Mouse (Mus musculus) limb, embryonic 15.5 days (tissue): Measurements from ENCODE around the gene Tpm1. TPM values are rescaled to one million over a fixed set of nuclear protein-coding genes. Genes with fewer than 3 reads are reported as not detected.

ENCODE experiments used
- ATAC-seq: fragments of 200-750 bp; cut with Nextera tagmentation; 2 replicates; pipeline ENCODE4 v1.8.0; 2017; ENCODE audit warnings: low read depth, moderate TSS enrichment; ENCODE audit not compliant: insufficient number of reproducible peaks, low FRiP score, low TSS enrichment
- H3K27ac ChIP-seq: fragments of 300-500 bp; sonication (generic); 2 replicates; pipeline ENCODE4 v1.5.1; 2015; ENCODE audit warnings: moderate library complexity, mild to moderate bottlenecking, inconsistent platforms
- H3K27me3 ChIP-seq: fragments of 300-500 bp; sonication (generic); 2 replicates; pipeline ENCODE4 v1.6.1; 2015; ENCODE audit warnings: inconsistent platforms
- H3K36me3 ChIP-seq: fragments of 300-500 bp; sonication (generic); 2 replicates; pipeline ENCODE4 v1.6.1; 2015; ENCODE audit warnings: inconsistent platforms
- H3K4me1 ChIP-seq: fragments of 300-500 bp; sonication (generic); 2 replicates; pipeline ENCODE4 v1.6.1; 2015; ENCODE audit warnings: inconsistent platforms
- H3K4me2 ChIP-seq: fragments of 300-500 bp; sonication (generic); 2 replicates; pipeline ENCODE4 v1.6.1; 2015; ENCODE audit warnings: mild to moderate bottlenecking, inconsistent platforms
- H3K4me3 ChIP-seq: fragments of 300-500 bp; sonication (generic); 2 replicates; pipeline ENCODE4 v1.5.1; 2015; ENCODE audit warnings: mild to moderate bottlenecking, inconsistent platforms
- H3K9ac ChIP-seq: fragments of 300-500 bp; sonication (generic); 2 replicates; pipeline ENCODE4 v1.6.1; 2015; ENCODE audit warnings: inconsistent platforms
- H3K9me3 ChIP-seq: fragments of 300-500 bp; sonication (generic); 2 replicates; pipeline ENCODE4 v1.6.1; 2016; ENCODE audit warnings: inconsistent platforms
- WGBS: fragments of 180-500 bp; shearing (Covaris S2); methylation state at CpG from one replicate; pipeline ENCODE4 v1.1.7; 2015; 5-methylcytosine and 5-hydroxymethylcytosine counted together
- polyA plus RNA-seq: library from polyadenylated mRNA; unstranded; fragments of >200 nt; fragmentation: Nextera tagmentation; extraction: Ambion mirVana; gene quantifications from 2 replicates; pipeline ENCODE4 v1.2.1, GENCODE M21; 2015

The Tpm1 gene
- polyA plus RNA-seq, 1 experiment from 2014 or later: 710 TPM

GRCm38 (mm10) chr9:67045306-67045675, 3.9 kb downstream of the Tpm1 start:
- ATAC-seq: no peak
- no peaks in the 10 kb centered on the region for H3K9me3 ChIP-seq
- H3K4me1 ChIP-seq: peaks cover 74% of the 10 kb centered on the region
- no peaks in the 10 kb centered on the region for H3K36me3 ChIP-seq
- H3K27me3 ChIP-seq: no peaks in the 10 kb centered on the region
- WGBS: 28% methylated on average over 4 of the region's 4 CpGs
- H3K9ac ChIP-seq: no peak overlapping the region
- peak overlapping the region; percentile 50 for H3K27ac ChIP-seq
- H3K4me3 ChIP-seq: 0 out of 2 replicates have a peak overlapping the region, but pooled peaks have one; percentile 67
- peak overlapping the region; percentile 69; the same call in 1 of the 2 replicates for H3K4me2 ChIP-seq

- Histone ChIP-seq H3K9me3 (no peaks in the 10 kb centered on the region), H3K27ac (peak overlapping the region; percentile 50), H3K27me3 (no peaks in the 10 kb centered on the region), H3K9ac (no peak overlapping the region), H3K4me3 (no peak overlapping the region), H3K36me3 (peaks cover 3% of the 10 kb centered on the region; the same call in 1 of the 2 replicates), H3K4me2 (peak overlapping the region; percentile 82), H3K4me1 (peaks cover 78% of the 10 kb centered on the region)
- WGBS: 16% methylated on average over 9 of the region's 9 CpGs
- no peak for ATAC-seq
Observed at GRCm38 (mm10) chr9:67044551-67045305, 4.5 kb downstream of the Tpm1 start.

DNA sequence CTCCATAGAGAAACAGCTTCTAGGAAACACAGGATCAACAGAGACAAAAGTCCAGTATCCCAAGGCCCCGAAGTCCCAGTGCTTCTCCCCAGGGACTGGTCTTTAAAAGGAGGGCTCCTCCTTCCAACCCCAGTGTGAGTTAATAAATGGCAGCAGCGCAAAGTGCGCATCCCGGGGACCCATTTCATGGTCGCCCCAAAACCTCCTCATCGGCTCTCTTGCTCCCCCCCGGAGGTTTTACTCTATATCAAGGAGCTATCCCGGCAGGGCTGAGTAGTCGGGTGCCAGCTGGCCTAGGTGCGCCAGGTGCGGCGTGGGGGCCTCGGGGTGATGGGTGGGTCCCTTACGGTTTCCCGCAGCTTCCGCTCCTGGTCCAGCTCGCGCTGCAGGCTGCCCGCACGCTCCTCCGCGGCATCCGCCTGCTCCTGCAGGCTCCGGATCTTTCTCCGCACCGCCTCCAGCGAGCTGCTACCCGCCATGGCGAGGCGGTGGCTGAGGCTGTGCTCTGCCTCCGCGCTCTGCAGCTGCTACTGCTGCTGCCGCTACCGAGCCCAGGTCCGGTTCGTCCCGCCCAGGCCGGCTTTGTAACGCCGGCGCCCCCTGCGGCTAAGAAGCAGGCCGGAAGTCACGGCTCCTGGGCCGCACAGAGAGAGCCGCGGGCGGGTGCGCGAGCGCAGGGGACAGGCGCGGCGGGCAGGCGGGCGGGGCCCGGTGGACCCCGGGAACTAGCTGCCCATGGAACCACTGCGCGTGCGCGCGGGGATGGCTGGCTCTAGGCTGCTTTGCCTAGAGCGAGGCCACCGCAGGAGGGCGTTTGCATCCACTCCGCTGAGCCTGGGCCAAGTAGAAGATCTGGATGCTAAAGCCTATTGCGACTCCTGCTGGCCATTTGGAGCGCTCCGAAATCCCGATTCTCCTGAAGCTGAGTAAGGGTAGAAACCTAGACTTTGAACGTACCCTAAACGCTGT, 5.7 kb downstream of the Tpm1 start:
- Histone ChIP-seq H3K4me2 (peak overlapping the region; percentile 82), H3K9me3 (no peaks in the 10 kb centered on the region), H3K4me1 (peaks cover 85% of the 10 kb centered on the region), H3K27me3 (no peaks in the 10 kb centered on the region), H3K36me3 (peaks cover 3% of the 10 kb centered on the region), H3K9ac (peak overlapping the region; percentile 65), H3K4me3 (peak overlapping the region; percentile 63), H3K27ac (peak overlapping the region; percentile 90)
- peak; percentile 92 for ATAC-seq
- WGBS: under 1% methylated on average over 71 of the region's 73 CpGs

GRCm38 (mm10) chr9:67042813-67043207, 6.4 kb downstream of the Tpm1 start:
- Histone ChIP-seq H3K9me3 (no peaks in the 10 kb centered on the region), H3K4me3 (peak overlapping the region; percentile 63), H3K9ac (peak overlapping the region; percentile 65; the same call in 1 of the 2 replicates), H3K36me3 (peaks cover 5% of the 10 kb centered on the region), H3K27ac (peak overlapping the region; percentile 90; the same call in 1 of the 2 replicates), H3K27me3 (no peaks in the 10 kb centered on the region), H3K4me2 (peak overlapping the region; percentile 82), H3K4me1 (peaks cover 82% of the 10 kb centered on the region)
- WGBS: 14% methylated on average over 6 of the region's 6 CpGs
- no peak for ATAC-seq

GRCm38 (mm10) chr9:67041840-67042812, 7.1 kb downstream of the Tpm1 start:
- Histone ChIP-seq H3K4me3 (peak overlapping the region; percentile 63), H3K9me3 (no peaks in the 10 kb centered on the region), H3K27me3 (no peaks in the 10 kb centered on the region), H3K4me2 (peak overlapping the region; percentile 82), H3K4me1 (peaks cover 79% of the 10 kb centered on the region), H3K27ac (peak overlapping the region; percentile 50; the same call in 1 of the 2 replicates), H3K36me3 (peaks cover 10% of the 10 kb centered on the region), H3K9ac (no peak overlapping the region)
- no peak for ATAC-seq
- WGBS: 27% methylated on average over 14 of the region's 14 CpGs

DNA sequence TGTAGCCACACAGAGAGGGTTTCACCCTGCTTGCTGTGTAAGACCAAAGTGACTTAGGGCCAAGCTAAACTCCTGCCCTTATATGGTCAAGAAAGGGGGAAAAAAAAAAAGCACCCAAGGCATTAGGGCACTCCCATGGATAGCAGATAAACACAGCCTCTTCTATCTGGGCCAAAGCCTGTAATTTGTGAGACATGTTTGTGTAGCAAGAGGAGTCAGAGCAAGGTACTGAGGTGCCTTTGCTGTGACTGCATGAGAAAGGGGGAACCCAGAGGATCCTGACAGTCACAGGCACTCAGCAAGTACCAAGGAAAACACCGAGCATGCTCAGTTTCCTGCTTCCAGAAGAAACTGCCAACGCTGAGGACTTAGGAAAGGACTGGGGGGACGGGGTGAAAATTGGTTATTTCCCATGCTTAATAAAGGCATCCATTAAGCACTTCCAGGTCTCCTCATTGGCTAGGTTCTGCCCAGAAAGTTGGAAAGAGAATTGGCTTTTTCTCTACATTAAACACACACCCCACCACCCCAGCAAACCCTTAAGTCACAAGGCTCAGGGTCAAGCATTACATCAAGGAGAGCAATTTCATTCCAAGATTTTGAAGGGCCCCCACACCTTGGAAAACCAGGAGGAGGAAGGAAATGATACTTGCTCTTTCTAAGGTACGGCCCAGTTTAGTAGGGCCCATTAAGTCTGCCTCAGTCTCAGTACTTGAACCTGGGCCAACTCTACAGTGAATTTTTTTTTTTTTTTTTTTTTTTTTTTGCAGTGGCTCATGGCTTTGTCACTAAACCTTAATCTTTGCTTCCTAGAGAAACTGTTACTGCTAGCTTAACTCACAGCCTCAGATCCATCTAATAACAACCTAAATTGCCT, 8.0 kb downstream of the Tpm1 start:
- Histone ChIP-seq H3K9ac (no peak overlapping the region), H3K9me3 (no peaks in the 10 kb centered on the region), H3K36me3 (peaks cover 12% of the 10 kb centered on the region), H3K27me3 (no peaks in the 10 kb centered on the region), H3K27ac (peak overlapping the region; percentile 50; the same call in 1 of the 2 replicates), H3K4me3 (peak overlapping the region; percentile 63), H3K4me2 (peak overlapping the region; percentile 82), H3K4me1 (peaks cover 75% of the 10 kb centered on the region)
- ATAC-seq: no peak
- WGBS: 24% methylated on average over 4 of the region's 4 CpGs

DNA sequence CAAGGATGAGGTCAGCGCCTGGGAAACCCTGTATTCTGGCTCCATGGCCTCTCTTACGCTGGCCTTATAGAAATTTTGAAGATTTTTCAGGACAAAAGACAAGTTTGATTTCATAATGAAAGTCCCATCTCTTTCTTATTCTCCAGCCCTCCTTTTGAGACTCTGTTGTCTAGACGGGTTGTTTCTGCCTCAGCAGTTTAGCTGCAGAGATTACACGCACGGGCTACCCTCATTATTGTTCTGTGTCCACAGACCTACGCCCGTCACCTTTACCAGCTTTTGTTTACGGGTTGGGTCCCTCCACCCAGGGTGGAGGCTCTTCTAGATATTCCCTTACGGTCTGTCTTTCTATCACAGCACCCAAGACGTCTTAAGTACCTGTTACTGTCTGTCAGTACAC, 9.3 kb downstream of the Tpm1 start:
- 79% methylated on average over 10 of the region's 10 CpGs for WGBS
- H3K4me3 ChIP-seq: no peak overlapping the region
- H3K9ac ChIP-seq: no peak overlapping the region
- H3K4me2 ChIP-seq: no peak overlapping the region
- peaks cover 62% of the 10 kb centered on the region for H3K4me1 ChIP-seq
- no peaks in the 10 kb centered on the region for H3K27me3 ChIP-seq
- peaks cover 5% of the 10 kb centered on the region; the same call in 1 of the 2 replicates for H3K9me3 ChIP-seq
- no peak overlapping the region for H3K27ac ChIP-seq
- ATAC-seq: no peak
- peaks cover 26% of the 10 kb centered on the region for H3K36me3 ChIP-seq

DNA sequence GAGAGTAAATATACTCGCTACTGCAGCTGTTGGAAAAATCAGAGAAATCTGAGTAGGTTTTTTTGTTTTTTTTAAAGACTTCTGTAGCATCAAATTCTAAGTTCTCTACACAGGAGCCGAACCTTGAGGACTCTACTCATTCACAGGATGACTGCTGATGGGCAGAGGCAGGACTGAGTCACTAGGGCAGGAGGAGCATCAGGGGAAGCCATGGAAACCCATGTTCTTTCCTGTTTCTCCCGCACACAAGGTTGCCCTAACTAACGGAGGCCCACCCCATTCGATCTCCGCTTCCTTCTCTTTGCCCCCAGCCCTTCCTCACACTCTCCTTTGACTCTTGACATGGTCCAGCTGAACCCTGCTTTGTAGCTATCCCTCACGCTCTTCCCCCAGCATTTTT, 10.5 kb downstream of the Tpm1 start:
- H3K4me1 ChIP-seq: peaks cover 54% of the 10 kb centered on the region
- WGBS: 85% methylated on average over 7 of the region's 7 CpGs
- ATAC-seq: no peak
- no peak overlapping the region for H3K4me3 ChIP-seq
- peaks cover 5% of the 10 kb centered on the region; the same call in 1 of the 2 replicates for H3K9me3 ChIP-seq
- H3K27ac ChIP-seq: no peak overlapping the region
- H3K9ac ChIP-seq: no peak overlapping the region
- H3K36me3 ChIP-seq: peaks cover 37% of the 10 kb centered on the region
- H3K27me3 ChIP-seq: no peaks in the 10 kb centered on the region
- no peak overlapping the region for H3K4me2 ChIP-seq

DNA sequence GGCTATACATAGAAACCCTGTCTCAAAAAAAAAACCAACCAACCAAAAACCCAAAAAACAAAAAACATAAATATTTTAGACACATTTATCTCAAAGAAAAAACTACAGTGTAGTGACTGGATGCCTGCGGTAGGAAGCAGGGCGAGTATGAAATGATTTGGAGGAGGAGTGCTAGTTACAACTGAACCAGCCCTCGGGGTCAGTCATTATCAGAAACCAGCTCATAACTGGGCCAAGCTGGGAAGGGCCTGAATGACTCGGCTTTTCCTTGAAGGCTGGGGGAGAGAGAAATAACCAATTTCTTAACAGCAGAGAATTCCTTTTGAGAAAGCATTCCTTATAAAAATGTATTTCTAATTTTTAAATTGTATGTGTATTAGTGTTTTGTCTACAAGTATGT, 11.5 kb downstream of the Tpm1 start:
- ATAC-seq: no peak
- Histone ChIP-seq H3K9ac (no peak overlapping the region), H3K27ac (peak overlapping the region; percentile 50; the same call in 1 of the 2 replicates), H3K4me1 (peaks cover 49% of the 10 kb centered on the region), H3K36me3 (peaks cover 48% of the 10 kb centered on the region), H3K4me2 (no peak overlapping the region), H3K27me3 (no peaks in the 10 kb centered on the region), H3K4me3 (no peak overlapping the region), H3K9me3 (peaks cover 5% of the 10 kb centered on the region; the same call in 1 of the 2 replicates)
- 81% methylated on average over 4 of the region's 4 CpGs for WGBS

DNA sequence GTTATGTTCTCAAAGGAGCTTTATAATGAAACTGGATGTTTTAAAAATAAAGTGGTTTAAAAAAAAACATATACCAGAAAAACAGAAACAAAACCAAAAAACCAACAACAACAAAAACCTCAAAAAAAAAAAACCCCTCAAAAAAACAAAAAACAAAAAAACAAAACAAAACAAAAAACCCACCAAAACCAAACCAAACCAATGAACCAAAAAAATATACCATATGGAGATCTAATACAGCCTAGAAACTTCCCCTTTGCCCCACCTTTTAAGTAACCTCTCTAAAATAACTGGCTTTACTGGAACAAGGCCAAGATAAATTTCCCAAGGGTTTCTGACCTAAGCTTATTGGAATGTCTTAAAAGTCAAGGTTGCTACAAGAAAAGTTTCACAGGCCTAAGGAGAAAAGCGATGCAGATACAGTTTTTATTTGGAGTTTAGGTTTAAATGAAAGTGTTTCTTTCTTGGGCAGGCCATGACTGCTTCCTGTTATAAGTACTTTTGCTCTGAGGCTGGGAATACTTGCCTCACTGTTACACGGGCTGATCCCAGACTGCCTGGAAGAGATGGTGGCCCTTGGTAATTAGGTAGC, 12.6 kb downstream of the Tpm1 start:
- Histone ChIP-seq H3K27me3 (no peaks in the 10 kb centered on the region), H3K4me1 (peaks cover 39% of the 10 kb centered on the region), H3K9ac (no peak overlapping the region), H3K9me3 (peaks cover 5% of the 10 kb centered on the region; the same call in 1 of the 2 replicates), H3K27ac (peak overlapping the region; percentile 63), H3K36me3 (peaks cover 58% of the 10 kb centered on the region), H3K4me2 (0 out of 2 replicates have a peak overlapping the region, but pooled peaks have one; percentile 5), H3K4me3 (no peak overlapping the region)
- ATAC-seq: no peak
- 26% methylated on average over 2 of the region's 2 CpGs for WGBS
